Mouse (Mus musculus) MEL (cell line): ENCODE measurements around the gene Gm20388. TPM values are rescaled to one million over a fixed set of nuclear protein-coding genes. Genes with fewer than 3 reads are reported as not detected.

Experiments used
- DNase-seq: peaks from one replicate; pipeline ENCODE4 v3.0.0; 2011; ENCODE audit warnings: low read depth, low spot score
- H3K27ac ChIP-seq: 2 replicates; pipeline ENCODE4 v1.5.1; 2012; ENCODE audit warnings: low read depth, mild to moderate bottlenecking, control low read depth, low read length, moderate library complexity; ENCODE audit not compliant: control insufficient read depth
- H3K27me3 ChIP-seq, 2 experiments: fragments of 150-350 bp in 1 of 2; sonication (generic) in 1 of 2; 2 replicates each; pipeline ENCODE4 v1.6.1; 2012; ENCODE audit warnings: low read length in 2 of 2, mild to moderate bottlenecking in 2 of 2, improper control_type of control experiment in 1 of 2, moderate library complexity in 1 of 2; ENCODE audit not compliant: insufficient read depth in 2 of 2, control insufficient read depth in 1 of 2
- H3K36me3 ChIP-seq, 2 experiments: 2 replicates each; pipeline ENCODE4 v1.6.1; 2012 to 2014; ENCODE audit warnings: low read length in 2 of 2, improper control_type of control experiment in 1 of 2, inconsistent platforms in 1 of 2, mild to moderate bottlenecking in 1 of 2; ENCODE audit not compliant: insufficient read depth in 2 of 2, control insufficient read depth in 1 of 2
- H3K4me1 ChIP-seq, 2 experiments: fragments of 150-350 bp in 1 of 2; sonication (generic) in 1 of 2; 2 replicates each; pipeline ENCODE4 v1.6.1; 2012; ENCODE audit warnings: low read length in 2 of 2, improper control_type of control experiment in 1 of 2, mild to moderate bottlenecking in 1 of 2; ENCODE audit not compliant: insufficient read depth in 2 of 2, control insufficient read depth in 1 of 2
- H3K4me3 ChIP-seq, 2 experiments: fragments of 150-350 bp in 1 of 2; sonication (generic) in 1 of 2; 2 replicates each; pipeline ENCODE4 v1.5.1; 2012; ENCODE audit warnings: low read depth in 2 of 2, low read length in 2 of 2, mild to moderate bottlenecking in 2 of 2, moderate library complexity in 2 of 2, control low read depth in 1 of 2, improper control_type of control experiment in 1 of 2; ENCODE audit not compliant: control insufficient read depth in 1 of 2, insufficient read depth in 1 of 2
- H3K79me2 ChIP-seq: 2 replicates; pipeline ENCODE4 v1.6.1; 2012; ENCODE audit warnings: mild to moderate bottlenecking, low read length, moderate library complexity; ENCODE audit not compliant: control insufficient read depth, poor library complexity, insufficient read depth
- H3K9ac ChIP-seq: 2 replicates; pipeline ENCODE4 v1.6.1; 2012; ENCODE audit warnings: low read depth, mild to moderate bottlenecking, control low read depth, low read length, moderate library complexity; ENCODE audit not compliant: control insufficient read depth, poor library complexity, severe bottlenecking
- H3K9me3 ChIP-seq: fragments of 150-350 bp; sonication (generic); replicated peaks from 2 replicates; pipeline ENCODE4 v1.6.1; 2012; ENCODE audit warnings: mild to moderate bottlenecking, low read length, improper control_type of control experiment, moderate library complexity; ENCODE audit not compliant: insufficient read depth
- E2F4 ChIP-seq: IDR thresholded peaks from 2 replicates; pipeline ENCODE4 v1.6.1; 2011; ENCODE audit warnings: low read depth, low read length, improper control_type of control experiment, borderline replicate concordance
- ELF1 ChIP-seq: IDR thresholded peaks from 2 replicates; pipeline ENCODE4 v1.6.1; 2014; ENCODE audit warnings: low read depth, mild to moderate bottlenecking, inconsistent platforms, low read length, improper control_type of control experiment, moderate library complexity
- EP300 ChIP-seq, 2 experiments: IDR thresholded peaks; 2 replicates each; pipeline ENCODE4 v1.6.1; 2011; ENCODE audit warnings: improper control_type of control experiment in 2 of 2, low read length in 2 of 2, low read depth in 1 of 2, mild to moderate bottlenecking in 1 of 2
- GABPA ChIP-seq: IDR thresholded peaks from 2 replicates; pipeline ENCODE4 v1.6.1; 2012; ENCODE audit warnings: low read depth, mild to moderate bottlenecking, inconsistent platforms, low read length, improper control_type of control experiment, moderate library complexity
- HCFC1 ChIP-seq: IDR thresholded peaks from 2 replicates; pipeline ENCODE4 v1.6.1; 2012; ENCODE audit warnings: low read depth, mild to moderate bottlenecking, inconsistent platforms, low read length, improper control_type of control experiment, moderate library complexity
- JUND ChIP-seq: IDR thresholded peaks from 2 replicates; pipeline ENCODE4 v1.6.1; 2011; ENCODE audit warnings: low read depth, mild to moderate bottlenecking, improper control_type of control experiment, low read length
- MAX ChIP-seq: IDR thresholded peaks from 2 replicates; pipeline ENCODE4 v1.6.1; 2011; ENCODE audit warnings: low read length, improper control_type of control experiment
- MEF2A ChIP-seq: IDR thresholded peaks from 2 replicates; pipeline ENCODE4 v1.6.1; 2014; ENCODE audit warnings: low read depth, mild to moderate bottlenecking, inconsistent platforms, low read length, improper control_type of control experiment; ENCODE audit not compliant: poor library complexity, insufficient replicate concordance, severe bottlenecking; ENCODE audit errors: extremely low read depth
- MXI1 ChIP-seq: IDR thresholded peaks from 2 replicates; pipeline ENCODE4 v1.6.1; 2011; ENCODE audit warnings: mild to moderate bottlenecking, low read depth, low read length, improper control_type of control experiment
- MYC ChIP-seq: IDR thresholded peaks from 2 replicates; pipeline ENCODE4 v1.6.1; 2011; ENCODE audit warnings: low read depth, mild to moderate bottlenecking, low read length, improper control_type of control experiment, moderate library complexity
- NRF1 ChIP-seq: IDR thresholded peaks from 2 replicates; pipeline ENCODE4 v1.6.1; 2014; ENCODE audit warnings: low read depth, mild to moderate bottlenecking, inconsistent platforms, low read length, improper control_type of control experiment, moderate library complexity; ENCODE audit not compliant: poor library complexity, insufficient read depth, severe bottlenecking
- POLR2A ChIP-seq, 2 experiments: IDR thresholded peaks; 2 replicates each; pipeline ENCODE4 v1.6.1; 2011 to 2012; ENCODE audit warnings: low read length in 2 of 2, mild to moderate bottlenecking in 2 of 2, control low read depth in 1 of 2, improper control_type of control experiment in 1 of 2, low read depth in 1 of 2, moderate library complexity in 1 of 2; ENCODE audit not compliant: control insufficient read depth in 1 of 2, insufficient read depth in 1 of 2, poor library complexity in 1 of 2
- POLR2AphosphoS5 ChIP-seq: IDR thresholded peaks from 2 replicates; pipeline ENCODE4 v1.6.1; 2012; ENCODE audit warnings: low read depth, borderline replicate concordance, mild to moderate bottlenecking, inconsistent platforms, low read length, moderate library complexity, mixed read lengths
- RAD21 ChIP-seq: IDR thresholded peaks from 2 replicates; pipeline ENCODE4 v1.6.1; 2011; ENCODE audit warnings: mild to moderate bottlenecking, low read depth, low read length, improper control_type of control experiment
- TBP ChIP-seq: IDR thresholded peaks from 2 replicates; pipeline ENCODE4 v1.8.0; 2011; ENCODE audit warnings: low read depth, low read length, improper control_type of control experiment
- USF1 ChIP-seq: IDR thresholded peaks from 2 replicates; pipeline ENCODE4 v1.6.1; 2014; ENCODE audit warnings: low read depth, mild to moderate bottlenecking, inconsistent platforms, low read length, improper control_type of control experiment, moderate library complexity
- USF2 ChIP-seq, 2 experiments: IDR thresholded peaks; 2 replicates each; pipeline ENCODE4 v1.6.1; 2011 to 2012; ENCODE audit warnings: improper control_type of control experiment in 2 of 2, low read length in 2 of 2, borderline replicate concordance in 1 of 2, inconsistent platforms in 1 of 2, low read depth in 1 of 2, mild to moderate bottlenecking in 1 of 2; ENCODE audit not compliant: insufficient read depth in 1 of 2
- ZKSCAN1 ChIP-seq: IDR thresholded peaks from 2 replicates; pipeline ENCODE4 v1.6.1; 2012; ENCODE audit warnings: low read depth, mild to moderate bottlenecking, inconsistent platforms, low read length, improper control_type of control experiment, moderate library complexity
- ZNF384 ChIP-seq: IDR thresholded peaks from 2 replicates; pipeline ENCODE4 v1.6.1; 2012; ENCODE audit warnings: low read depth, mild to moderate bottlenecking, inconsistent platforms, low read length, improper control_type of control experiment
- polyA plus RNA-seq, 2 experiments: library from polyadenylated mRNA; stranded (reverse) in 1 of 2; unstranded in 1 of 2; fragments of >175 nt in 1 of 2; fragments of >200 nt in 1 of 2; gene quantifications; 2 replicates each; pipeline versions ENCODE4 v1.2.1 to v1.2.4; 2012; ENCODE audit warnings: low replicate concordance in 2 of 2, low read depth in 1 of 2; ENCODE audit not compliant: insufficient read length in 2 of 2, insufficient read depth in 1 of 2, missing spikeins in 1 of 2
- total RNA-seq: library from RNA; depleted of rRNA; stranded (reverse); fragments of 300-350 nt; gene quantifications from 2 replicates; pipeline ENCODE4 v1.2.3, GENCODE M21; 2012

The Gm20388 gene
- total and polyA plus RNA-seq, 3 experiments = 11.1 to 17.8 TPM; not detected in 1

GRCm38 (mm10) chr8:120297000-120297399 is 386.4 kb downstream of the Gm20388 start:
- Histone ChIP-seq H3K9ac (no peak overlapping the region), H3K4me1 (peaks cover 4 to 17% of the 10 kb centered on the region in 2 experiments; a peak in 3 of 4 replicates), H3K27ac (no peak overlapping the region), H3K36me3 (peaks cover 0 to 5% of the 10 kb centered on the region in 2 experiments; a peak in 2 of 4 replicates), H3K27me3 (no peaks in the 10 kb centered on the region), H3K4me3 (no peak overlapping the region), H3K9me3 (no peaks in the 10 kb centered on the region), H3K79me2 (no peaks in the 10 kb centered on the region)
- no peak for TF ChIP-seq MAX
- no peak for TF ChIP-seq TBP
- no peak for TF ChIP-seq USF1
- no peak for TF ChIP-seq EP300 (IDR thresholded peaks at IDR 0.05; ENCODE audit: low read depth in 1 of 2, low read length in 2 of 2)
- no peak for TF ChIP-seq JUND
- TF ChIP-seq ZNF384 = no peak
- no peak for TF ChIP-seq E2F4
- TF ChIP-seq GABPA = no peak
- no peak for TF ChIP-seq ZKSCAN1
- no peak for DNase-seq

- Histone ChIP-seq H3K27me3 (no peaks in the 10 kb centered on the region), H3K9me3 (no peaks in the 10 kb centered on the region), H3K4me3 (no peak overlapping the region)
- no peak for DNase-seq
- no peak for TF ChIP-seq HCFC1
- TF ChIP-seq USF2 (IDR thresholded peaks at IDR 0.05; ENCODE audit: borderline replicate concordance in 1 of 2, insufficient read depth in 1 of 2, low read depth in 1 of 2, low read length in 2 of 2) = no peak
- TF ChIP-seq MAX = no peak
- no peak for TF ChIP-seq MYC
- no peak for TF ChIP-seq POLR2A (IDR thresholded peaks at IDR 0.05; ENCODE audit: control insufficient read depth in 1 of 2, insufficient read depth in 1 of 2, low read depth in 1 of 2, low read length in 2 of 2, poor library complexity in 1 of 2)
- no peak for TF ChIP-seq TBP
- TF ChIP-seq NRF1 = no peak
- TF ChIP-seq ELF1 = no peak
- TF ChIP-seq MEF2A = no peak
- no peak for TF ChIP-seq POLR2AphosphoS5
- no peak for TF ChIP-seq MXI1
- TF ChIP-seq ZKSCAN1 = no peak
- no peak for TF ChIP-seq JUND
- TF ChIP-seq RAD21 = no peak
- TF ChIP-seq, all 39 proteins: peak for 0
- Histone ChIP-seq H3K36me3 (peaks cover 0 to 3% of the 10 kb centered on the region in 2 experiments; a peak in 2 of 4 replicates), H3K4me1 (peaks cover 4 to 11% of the 10 kb centered on the region in 2 experiments; a peak in 3 of 4 replicates), H3K27ac (no peak overlapping the region), H3K79me2 (no peaks in the 10 kb centered on the region), H3K9ac (no peak overlapping the region)
Observed at GRCm38 (mm10) chr8:120298601-120299532, 388.2 kb downstream of the Gm20388 start.
